Mouse (Mus musculus) forebrain, embryonic 11.5 days (tissue): ENCODE data around the gene Dbi. TPM values are rescaled to one million over a fixed set of nuclear protein-coding genes. Genes with fewer than 3 reads are reported as not detected.

Experiments used
- ATAC-seq: fragments of 200-750 bp; cut with Nextera tagmentation; replicated peaks from 2 replicates; pipeline ENCODE4 v1.8.0; 2017; ENCODE audit warnings: moderate TSS enrichment; ENCODE audit not compliant: low FRiP score
- DNase-seq: peaks from one replicate; pipeline ENCODE4 v3.0.0-alpha.2; 2017; ENCODE audit warnings: low spot score
- H3K27ac ChIP-seq: fragments of 300-500 bp; sonication (generic); 2 replicates; pipeline ENCODE4 v1.5.1; 2014; ENCODE audit warnings: low read depth, low read length
- H3K27me3 ChIP-seq: fragments of 300-500 bp; sonication (generic); 2 replicates; pipeline ENCODE4 v1.6.1; 2014; ENCODE audit warnings: mild to moderate bottlenecking, low read length, mixed read lengths; ENCODE audit not compliant: control insufficient read depth, insufficient read depth
- H3K36me3 ChIP-seq: fragments of 300-500 bp; sonication (generic); 2 replicates; pipeline ENCODE4 v1.6.1; 2014; ENCODE audit warnings: mild to moderate bottlenecking, low read length, moderate library complexity, mixed read lengths; ENCODE audit not compliant: control insufficient read depth, insufficient read depth
- H3K4me1 ChIP-seq: fragments of 300-500 bp; sonication (generic); replicated peaks from 2 replicates; pipeline ENCODE4 v1.6.1; 2014; ENCODE audit warnings: low read length, mixed read lengths; ENCODE audit not compliant: control insufficient read depth, insufficient read depth
- H3K4me2 ChIP-seq: fragments of 300-500 bp; sonication (generic); 2 replicates; pipeline ENCODE4 v1.6.1; 2014; ENCODE audit warnings: low read depth, mild to moderate bottlenecking, low read length, moderate library complexity, mixed read lengths; ENCODE audit not compliant: severe bottlenecking
- H3K4me3 ChIP-seq: fragments of 300-500 bp; sonication (generic); 2 replicates; pipeline ENCODE4 v1.5.1; 2014; ENCODE audit warnings: low read depth, low read length
- H3K9ac ChIP-seq: fragments of 300-500 bp; sonication (generic); 2 replicates; pipeline ENCODE4 v1.6.1; 2014; ENCODE audit warnings: low read length
- H3K9me3 ChIP-seq: fragments of 300-500 bp; sonication (generic); 2 replicates; pipeline ENCODE4 v1.6.1; 2016; ENCODE audit warnings: low read length, mixed read lengths; ENCODE audit not compliant: control insufficient read depth
- WGBS: fragments of 180-500 bp; shearing (Covaris S2); extraction: QIAGEN DNeasy Blood & Tissue Kit; methylation state at CpG from one replicate; pipeline ENCODE4 v1.1.7; 2014; 5-methylcytosine and 5-hydroxymethylcytosine counted together
- polyA plus RNA-seq: library from polyadenylated mRNA; unstranded; fragments of >200 nt; fragmentation: Nextera tagmentation; extraction: Ambion mirVana; gene quantifications from 2 replicates; pipeline ENCODE4 v1.2.1, GENCODE M21; 2014

Dbi gene
- polyA plus RNA-seq, 1 experiment from 2014 or later, result 824 TPM

DNA sequence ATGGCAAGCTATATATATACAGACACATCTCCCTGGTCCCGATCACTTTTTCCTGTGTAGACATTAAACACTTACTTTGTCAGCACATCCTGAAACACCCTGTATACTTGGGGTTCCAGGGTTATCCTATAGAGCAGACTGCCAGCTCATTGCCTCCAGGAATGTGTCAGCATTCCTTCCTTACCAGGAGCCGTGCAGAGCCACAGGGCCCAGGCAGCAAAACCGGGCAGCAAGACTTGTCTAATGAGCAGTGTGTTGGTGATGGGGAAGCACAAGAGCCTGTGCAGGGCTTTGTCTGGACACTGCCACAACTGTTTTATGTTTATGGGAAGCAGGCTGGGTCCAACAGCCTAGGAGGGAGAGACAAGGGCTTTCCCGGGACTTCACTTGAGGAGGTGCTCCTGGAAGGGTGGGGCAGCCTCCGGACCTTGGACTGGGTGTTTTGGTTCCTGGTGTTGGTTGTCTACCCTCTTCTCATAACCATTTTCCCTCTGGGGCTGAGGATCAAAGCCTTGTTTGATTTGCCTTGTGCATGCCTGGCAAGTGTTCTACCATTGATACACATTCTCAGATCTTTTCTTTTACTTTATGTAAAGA is 36.9 kb downstream of the Dbi start:
- Histone ChIP-seq H3K4me3 (no peak overlapping the region), H3K4me1 (no peaks in the 10 kb centered on the region), H3K27ac (no peak overlapping the region), H3K36me3 (no peaks in the 10 kb centered on the region), H3K9me3 (no peaks in the 10 kb centered on the region), H3K4me2 (no peak overlapping the region), H3K27me3 (no peaks in the 10 kb centered on the region), H3K9ac (no peak overlapping the region)
- DNase-seq (no peak), ATAC-seq (no peak)
- 68% methylated on average over 5 of the region's 5 CpGs for WGBS

DNA sequence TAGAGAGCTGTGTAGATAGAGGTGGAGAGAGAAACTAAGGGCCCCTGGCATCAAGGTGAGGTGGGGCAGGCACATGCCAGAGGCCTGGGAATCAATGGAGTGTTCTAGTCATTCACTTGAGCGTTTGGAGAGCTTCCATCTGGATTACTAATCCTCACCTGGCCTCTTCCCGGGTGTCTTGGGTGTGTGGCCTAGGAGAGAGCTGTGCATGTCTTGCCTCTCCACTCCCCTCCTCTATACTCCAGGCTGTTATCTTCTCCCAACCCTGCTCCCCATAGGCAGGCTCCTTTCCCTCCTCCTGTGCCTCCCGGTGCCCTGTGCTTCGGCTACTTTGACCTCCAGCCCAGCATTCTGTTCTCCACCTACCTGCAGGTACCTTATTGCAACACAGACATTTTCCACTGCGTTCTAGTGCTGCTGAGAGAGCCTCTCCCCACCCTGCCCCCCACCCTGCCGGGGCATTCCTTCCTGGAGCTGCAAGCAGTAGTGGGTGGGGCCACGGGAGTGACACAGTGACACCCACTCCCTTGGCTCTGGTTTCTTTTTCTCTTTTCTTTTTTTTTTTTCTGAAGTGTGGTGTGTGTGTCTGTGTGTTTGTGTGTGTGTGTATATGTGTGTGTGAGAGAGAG is 37.8 kb downstream of the Dbi start:
- ATAC-seq (no peak), DNase-seq (no peak)
- no peaks in the 10 kb centered on the region for H3K27me3 ChIP-seq
- no peaks in the 10 kb centered on the region for H3K9me3 ChIP-seq
- H3K9ac ChIP-seq, result no peak overlapping the region
- peaks cover under 1% of the 10 kb centered on the region; the same call in 1 of the 2 replicates for H3K4me1 ChIP-seq
- H3K27ac ChIP-seq, result no peak overlapping the region
- no peak overlapping the region for H3K4me3 ChIP-seq
- H3K4me2 ChIP-seq, result no peak overlapping the region
- H3K36me3 ChIP-seq, result no peaks in the 10 kb centered on the region
- WGBS, result 45% methylated on average over 7 of the region's 7 CpGs

GRCm38 (mm10) chr1:120080632-120081031 is 40.2 kb downstream of the Dbi start:
- H3K9me3 ChIP-seq, result no peaks in the 10 kb centered on the region
- H3K9ac ChIP-seq, result no peak overlapping the region
- H3K4me2 ChIP-seq, result no peak overlapping the region
- peaks cover 2% of the 10 kb centered on the region; the same call in 1 of the 2 replicates for H3K4me1 ChIP-seq
- no peak for ATAC-seq
- H3K27me3 ChIP-seq, result peaks cover 2% of the 10 kb centered on the region; the same call in 1 of the 2 replicates
- H3K36me3 ChIP-seq, result no peaks in the 10 kb centered on the region
- WGBS, result 89% methylated on average over 1 of the region's 1 CpGs
- no peak overlapping the region for H3K4me3 ChIP-seq
- DNase-seq, result no peak
- H3K27ac ChIP-seq, result no peak overlapping the region

GRCm38 (mm10) chr1:120077746-120078410 is 43.0 kb downstream of the Dbi start:
- Histone ChIP-seq H3K27me3 (peaks cover 6% of the 10 kb centered on the region), H3K9me3 (no peaks in the 10 kb centered on the region), H3K36me3 (no peaks in the 10 kb centered on the region), H3K27ac (no peak overlapping the region), H3K4me3 (no peak overlapping the region), H3K4me1 (peaks cover 5% of the 10 kb centered on the region; the same call in 1 of the 2 replicates), H3K9ac (no peak overlapping the region), H3K4me2 (no peak overlapping the region)
- ATAC-seq, result 0 out of 2 replicates have a peak, but pooled peaks have one; percentile 18
- DNase-seq, result peak; percentile 62
- WGBS, result 6% methylated on average over 9 of the region's 9 CpGs

DNA sequence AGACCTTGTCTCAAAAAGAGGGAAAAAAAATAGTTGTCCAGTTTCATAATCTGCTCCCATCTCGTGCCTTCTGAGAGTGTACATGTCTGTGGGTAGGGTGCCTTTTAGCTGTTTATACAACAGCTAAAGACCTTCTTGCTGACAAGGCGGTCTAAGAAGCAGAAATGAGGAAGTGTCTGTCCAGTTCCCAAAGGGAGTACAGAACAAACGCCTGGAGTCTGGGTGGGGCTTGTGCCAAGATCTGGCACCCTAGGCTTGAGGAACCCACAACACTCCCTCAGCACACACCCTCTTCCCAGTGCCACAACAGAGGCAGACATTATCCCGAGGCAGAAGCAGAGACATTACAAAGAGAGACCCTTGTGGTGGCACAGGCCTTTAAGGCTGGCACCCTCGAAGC is 45.4 kb downstream of the Dbi start:
- Histone ChIP-seq H3K4me1 (peaks cover 5% of the 10 kb centered on the region; the same call in 1 of the 2 replicates), H3K27me3 (peaks cover 11% of the 10 kb centered on the region), H3K36me3 (no peaks in the 10 kb centered on the region), H3K27ac (no peak overlapping the region), H3K4me3 (no peak overlapping the region), H3K4me2 (no peak overlapping the region), H3K9me3 (no peaks in the 10 kb centered on the region), H3K9ac (no peak overlapping the region)
- ATAC-seq (no peak), DNase-seq (no peak)
- WGBS, result 86% methylated on average over 5 of the region's 5 CpGs

- Histone ChIP-seq H3K27ac (no peak overlapping the region), H3K4me2 (no peak overlapping the region), H3K36me3 (no peaks in the 10 kb centered on the region), H3K9me3 (no peaks in the 10 kb centered on the region), H3K9ac (no peak overlapping the region), H3K27me3 (peaks cover 11% of the 10 kb centered on the region), H3K4me3 (no peak overlapping the region), H3K4me1 (peaks cover 5% of the 10 kb centered on the region; the same call in 1 of the 2 replicates)
- ATAC-seq, result no peak
- no peak for DNase-seq
- WGBS, result 72% methylated on average over 4 of the region's 4 CpGs
Measured at GRCm38 (mm10) chr1:120074931-120075330, 45.9 kb downstream of the Dbi start.

DNA sequence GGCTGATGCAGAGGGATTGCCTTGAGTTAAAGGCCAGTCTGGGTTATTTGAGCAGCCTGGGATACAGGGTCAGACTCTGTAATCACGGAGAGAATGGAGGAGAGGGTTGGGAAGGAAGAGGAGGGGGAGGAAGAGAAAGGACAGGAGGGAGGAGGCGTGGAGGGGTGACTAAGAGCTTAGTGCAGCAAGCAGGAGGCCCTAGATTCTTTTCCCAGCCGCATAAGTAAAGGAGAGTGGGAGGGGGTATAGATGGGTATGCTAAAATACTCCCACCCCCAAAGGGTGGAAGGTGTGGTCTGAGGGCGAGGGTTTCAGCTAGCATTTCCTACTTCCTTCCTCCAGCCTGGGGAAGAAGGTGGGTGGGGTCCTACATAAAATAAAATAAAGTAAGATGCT is 46.6 kb downstream of the Dbi start:
- ATAC-seq (0 out of 2 replicates have a peak, but pooled peaks have one; percentile 19), DNase-seq (no peak)
- peaks cover 11% of the 10 kb centered on the region for H3K27me3 ChIP-seq
- H3K27ac ChIP-seq, result no peak overlapping the region
- H3K9ac ChIP-seq, result no peak overlapping the region; the same call in 1 of the 2 replicates
- 10% methylated on average over 4 of the region's 4 CpGs for WGBS
- no peaks in the 10 kb centered on the region for H3K36me3 ChIP-seq
- peak overlapping the region; percentile 90; the same call in 1 of the 2 replicates for H3K4me2 ChIP-seq
- H3K4me3 ChIP-seq, result no peak overlapping the region
- H3K4me1 ChIP-seq, result peaks cover 5% of the 10 kb centered on the region; the same call in 1 of the 2 replicates
- H3K9me3 ChIP-seq, result no peaks in the 10 kb centered on the region

DNA sequence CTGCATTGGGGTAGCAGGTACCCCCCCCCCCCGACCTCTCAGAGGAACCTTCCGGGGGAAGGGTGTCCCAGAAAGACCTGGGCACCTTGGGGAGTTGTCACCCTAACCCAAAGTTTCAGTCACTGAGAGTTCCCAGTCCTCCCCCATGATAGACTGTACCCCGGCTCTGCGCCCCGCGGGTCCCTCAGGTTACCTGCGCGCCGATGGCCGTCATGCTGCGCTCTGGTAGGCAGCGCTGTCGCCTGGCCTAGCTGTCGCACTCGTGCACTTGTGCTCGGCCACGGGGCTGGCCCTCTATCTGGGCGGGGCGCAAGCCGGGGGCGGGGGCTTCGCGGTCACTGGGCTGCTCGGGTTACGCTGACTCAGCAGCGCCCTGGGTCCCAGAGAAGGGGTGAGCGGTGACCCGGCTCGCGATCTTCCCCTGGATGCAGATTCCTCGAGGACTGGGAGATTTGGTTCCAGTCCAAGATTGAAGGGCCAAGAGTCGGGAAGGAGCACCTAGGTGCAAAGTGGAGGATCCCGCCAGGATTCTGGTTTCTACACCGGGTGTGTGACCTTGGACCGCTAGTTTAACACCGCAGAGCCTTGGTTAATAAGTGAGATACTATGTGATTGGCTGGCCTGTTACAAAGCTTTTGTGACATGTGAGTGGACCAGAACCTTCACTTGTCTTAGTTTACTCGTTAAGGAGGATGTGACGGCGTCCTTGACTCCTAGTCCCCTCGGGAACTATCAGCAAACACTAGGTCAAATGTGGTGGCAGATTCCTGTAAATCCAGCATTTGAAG is 47.2 kb downstream of the Dbi start, which contains the start of gene Tmem37:
Gene Tmem37, minus strand, starts transcription at position 556 of the 788 bp plus-strand sequence.
- Histone ChIP-seq H3K27me3 (peaks cover 11% of the 10 kb centered on the region), H3K4me3 (peak within 1 kb of the TSS; percentile 33), H3K4me2 (peak within 1 kb of the TSS; percentile 90), H3K36me3 (no peaks in the 10 kb centered on the region), H3K27ac (no peak within 1 kb of the TSS), H3K9me3 (no peaks in the 10 kb centered on the region), H3K4me1 (peaks cover 5% of the 10 kb centered on the region; the same call in 1 of the 2 replicates), H3K9ac (peak within 1 kb of the TSS; percentile 29)
- ATAC-seq, result peak; percentile 75
- peak; percentile 87 for DNase-seq
- 1% methylated on average over 40 of the region's 40 CpGs for WGBS
